Mouse (Mus musculus): ENCODE data around the gene Dhrs4. TPM values are rescaled to one million over a fixed set of nuclear protein-coding genes. Genes with fewer than 3 reads are reported as not detected.
A peak's percentile ranks its signal among the peaks of the same experiment; 100 is the strongest.

Dhrs4 gene
- polyA plus RNA-seq, 1 experiment: 17.1 TPM

GRCm38 (mm10) chr14:55524785-55525184 lies 46.2 kb downstream of the Dhrs4 start, which contains the start of gene Nrl:
Gene Nrl (minus strand): TSS chr14:55524981.
- no peak for DNase-seq (ENCODE audit: extremely low spot score in 1 of 2, low spot score in 1 of 2)

- no peak for DNase-seq (ENCODE audit: extremely low spot score in 1 of 2, low spot score in 1 of 2)
Measured at GRCm38 (mm10) chr14:55526674-55527073, 48.1 kb downstream of the Dhrs4 start.

- peak in 1 of 2 experiments; percentile 68 for DNase-seq (ENCODE audit: extremely low spot score in 1 of 2, low spot score in 1 of 2)
Measured at GRCm38 (mm10) chr14:55527940-55528339, 49.4 kb downstream of the Dhrs4 start.

- peak in 1 of 2 experiments; percentile 44 for DNase-seq (ENCODE audit: extremely low spot score in 1 of 2, low spot score in 1 of 2)
Measured at GRCm38 (mm10) chr14:55536116-55536745, 57.7 kb downstream of the Dhrs4 start.

Other genes starting within 250 kb of the Dhrs4 start
- gene Carmil3, start 11.9 kb downstream of the Dhrs4 start, polyA plus RNA-seq (2012; rRNA removed): 69.2 and 72.1 TPM in 2 replicates
- gene Cpne6, start 31.7 kb downstream of the Dhrs4 start, polyA plus RNA-seq (2012; rRNA removed): 512 and 532 TPM in 2 replicates
- gene Nrl, start 46.2 kb downstream of the Dhrs4 start, polyA plus RNA-seq (2012; rRNA removed): 0.69 and 0.82 TPM in 2 replicates
- gene Pck2, start 61.5 kb downstream of the Dhrs4 start, polyA plus RNA-seq (2012; rRNA removed): 30.5 and 36.9 TPM in 2 replicates
- gene Dcaf11, start 81.2 kb downstream of the Dhrs4 start, polyA plus RNA-seq (2012; rRNA removed): 107 and 128 TPM in 2 replicates
- 1.3 and 1.7 TPM in 2 replicates for gene A730061H03Rik, start 81.6 kb downstream of the Dhrs4 start, polyA plus RNA-seq (2012; rRNA removed)
- 0.11 TPM in 1 of 2 replicates, not detected in the other for gene Fitm1, start 96.9 kb downstream of the Dhrs4 start, polyA plus RNA-seq (2012; rRNA removed)
- 62.6 and 82.8 TPM in 2 replicates for gene Psme1, start 99.4 kb downstream of the Dhrs4 start, polyA plus RNA-seq (2012; rRNA removed)
- 56.3 and 58.2 TPM in 2 replicates for gene Emc9, start 106.5 kb downstream of the Dhrs4 start, polyA plus RNA-seq (2012; rRNA removed)
- 43.2 and 46.9 TPM in 2 replicates for gene Psme2, start 112.4 kb downstream of the Dhrs4 start, polyA plus RNA-seq (2012; rRNA removed)
- 24.2 TPM in 2 replicates for gene Rnf31, start 113.0 kb downstream of the Dhrs4 start, polyA plus RNA-seq (2012; rRNA removed)
- 19.1 and 22.9 TPM in 2 replicates for gene Irf9, start 124.8 kb downstream of the Dhrs4 start, polyA plus RNA-seq (2012; rRNA removed)
- gene Rec8, start 139.3 kb downstream of the Dhrs4 start, polyA plus RNA-seq (2012; rRNA removed): 17.2 and 22.6 TPM in 2 replicates
- gene Ipo4, start 157.2 kb downstream of the Dhrs4 start, polyA plus RNA-seq (2012; rRNA removed): 139 and 152 TPM in 2 replicates
- gene Gm49378, start 159.1 kb downstream of the Dhrs4 start, polyA plus RNA-seq (2012; rRNA removed): 4.3 and 6.2 TPM in 2 replicates
- 33.0 and 38.5 TPM in 2 replicates for gene Tm9sf1, start 165.0 kb downstream of the Dhrs4 start, polyA plus RNA-seq (2012; rRNA removed)
- 0.78 and 1.2 TPM in 2 replicates for gene Tssk4, start 171.4 kb downstream of the Dhrs4 start, polyA plus RNA-seq (2012; rRNA removed)
- 46.0 and 46.7 TPM in 2 replicates for gene Mdp1, start 181.8 kb downstream of the Dhrs4 start, polyA plus RNA-seq (2012; rRNA removed)
- 30.6 and 33.0 TPM in 2 replicates for gene Gmpr2, start 193.2 kb downstream of the Dhrs4 start, polyA plus RNA-seq (2012; rRNA removed)
- 351 and 383 TPM in 2 replicates for gene Nedd8, start 193.4 kb downstream of the Dhrs4 start, polyA plus RNA-seq (2012; rRNA removed)
- 19.2 and 21.7 TPM in 2 replicates for gene Tinf2, start 203.1 kb downstream of the Dhrs4 start, polyA plus RNA-seq (2012; rRNA removed)
- 0.14 and 0.21 TPM in 2 replicates for gene Tgm1, start 235.2 kb downstream of the Dhrs4 start, polyA plus RNA-seq (2012; rRNA removed)
- gene Rabggta, start 243.5 kb downstream of the Dhrs4 start, polyA plus RNA-seq (2012; rRNA removed): 60.7 and 64.3 TPM in 2 replicates

Measured in frontal cortex, adult 2 months (tissue).